Mouse (Mus musculus): ENCODE results near the gene Ncoa3.

- TF ChIP-seq CTCF (IDR thresholded peaks at IDR 0.05; ENCODE audit: low read depth) (no peak), EP300 (IDR thresholded peaks at IDR 0.05; ENCODE audit: low read depth) (no peak)
These were observed 6.5 kb downstream of the Ncoa3 start for GRCm38 (mm10) chr2:165998969-165999368.
